Mouse (Mus musculus): Measurements from ENCODE around the gene Olfr1057. TPM values are rescaled to one million over a fixed set of nuclear protein-coding genes. Genes with fewer than 3 reads are reported as not detected.
"Not testable (repeated sequence)": the region's sequence is repeated elsewhere in the genome, so short reads cannot be mapped to it uniquely, and the experiment has no call there.

Olfr1057 gene
- total and polyA plus RNA-seq, 3 experiments: not detected

GRCm38 (mm10) chr2:86362369-86362768 lies 15.8 kb downstream of the Olfr1057 start, which contains the start of gene Olfr1056:
Gene Olfr1056, minus strand, starts transcription at chr2:86362469.
- Histone ChIP-seq H3K4me1 (ENCODE audit: control insufficient read depth in 1 of 2, insufficient read depth in 2 of 2) (no peaks in the 10 kb centered on the region), H3K79me2 (replicated peaks; ENCODE audit: control insufficient read depth, extremely low read depth, insufficient read depth, poor library complexity, severe bottlenecking) (no peaks in the 10 kb centered on the region), H3K4me2 (ENCODE audit: insufficient read depth, low read depth, poor library complexity, severe bottlenecking) (no peak within 1 kb of the TSS), H3K9me3 (replicated peaks; ENCODE audit: low read length) (peaks cover 6% of the 10 kb centered on the region), H3K36me3 (replicated peaks in 1 of 2; ENCODE audit: control insufficient read depth in 1 of 2, insufficient read depth in 1 of 2, low read length in 1 of 2) (no peaks in the 10 kb centered on the region), H3K27me3 (replicated peaks) (no peaks in the 10 kb centered on the region), H3K9ac (ENCODE audit: insufficient read depth, low read depth) (no peak within 1 kb of the TSS), H3K27ac (ENCODE audit: insufficient read depth, low read depth) (no peak within 1 kb of the TSS), H3K4me3 (replicated peaks in 1 of 3; ENCODE audit: low read depth in 2 of 3, low read length in 2 of 3, poor library complexity in 1 of 3) (no peak within 1 kb of the TSS)
- dilution Hi-C loops (cut with MboI; ENCODE audit: extremely low pct_ligation_motif_present, extremely low pct_unique_long_range_greater_than_20kb, low sequenced_read_pairs) (no loop called here), in situ Hi-C loops (cut with MboI; ENCODE audit: low pct_ligation_motif_present, low pct_unique_long_range_greater_than_20kb, low sequenced_read_pairs) (no loop called here)
- TF ChIP-seq CHD1 (IDR thresholded peaks at IDR 0.05; ENCODE audit: low read depth, low read length) (no peak), GABPA (IDR thresholded peaks at IDR 0.05; ENCODE audit: insufficient replicate concordance, low read depth, low read length) (no peak), NELFE (IDR thresholded peaks at IDR 0.05; ENCODE audit: low read depth, low read length) (no peak), SIN3A (IDR thresholded peaks at IDR 0.05; ENCODE audit: low read length) (no peak), KAT2A (IDR thresholded peaks at IDR 0.05; ENCODE audit: insufficient replicate concordance, low read length) (no peak)
- DNase-seq (ENCODE audit: extremely low read depth): no peak

DNA sequence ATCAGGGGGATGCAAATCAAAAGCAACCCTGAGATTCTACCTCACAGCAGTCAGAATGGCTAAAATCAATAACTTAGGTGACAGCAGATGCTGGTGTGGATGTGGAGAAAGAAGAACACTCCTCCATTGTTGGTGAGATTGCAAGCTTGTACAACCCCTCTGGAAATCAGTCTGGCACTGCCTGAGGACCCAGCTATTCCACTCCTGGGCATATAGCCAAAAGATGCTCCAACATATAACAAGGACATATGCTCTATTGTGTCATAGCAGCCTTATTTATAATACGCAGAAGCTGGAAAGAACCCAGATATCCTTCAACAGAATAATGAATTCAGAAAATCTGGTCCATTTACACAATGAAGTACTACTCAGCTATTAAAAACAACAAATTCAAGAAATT lies 26.4 kb downstream of the Olfr1057 start:
- H3K4me2 ChIP-seq (ENCODE audit: insufficient read depth, low read depth, poor library complexity, severe bottlenecking); H3K4me1 ChIP-seq (ENCODE audit: control insufficient read depth in 1 of 2, insufficient read depth in 2 of 2); H3K27ac ChIP-seq (ENCODE audit: insufficient read depth, low read depth); dilution Hi-C loops (cut with MboI; ENCODE audit: extremely low pct_ligation_motif_present, extremely low pct_unique_long_range_greater_than_20kb, low sequenced_read_pairs); H3K4me3 ChIP-seq (replicated peaks in 1 of 3; ENCODE audit: low read depth in 2 of 3, low read length in 2 of 3, poor library complexity in 1 of 3); H3K9ac ChIP-seq (ENCODE audit: insufficient read depth, low read depth); H3K27me3 ChIP-seq (replicated peaks); H3K79me2 ChIP-seq (replicated peaks; ENCODE audit: control insufficient read depth, extremely low read depth, insufficient read depth, poor library complexity, severe bottlenecking); H3K9me3 ChIP-seq (replicated peaks; ENCODE audit: low read length); H3K36me3 ChIP-seq (replicated peaks in 1 of 2; ENCODE audit: control insufficient read depth in 1 of 2, insufficient read depth in 1 of 2, low read length in 1 of 2); DNase-seq (ENCODE audit: extremely low read depth); in situ Hi-C loops (cut with MboI; ENCODE audit: low pct_ligation_motif_present, low pct_unique_long_range_greater_than_20kb, low sequenced_read_pairs): not testable (repeated sequence)

GRCm38 (mm10) chr2:86350184-86350583 lies 28.0 kb downstream of the Olfr1057 start, which contains the start of gene Olfr1055:
Gene Olfr1055, minus strand, starts transcription at chr2:86350284.
- no peak for DNase-seq (ENCODE audit: extremely low read depth)
- in situ Hi-C loops (cut with MboI; ENCODE audit: low pct_ligation_motif_present, low pct_unique_long_range_greater_than_20kb, low sequenced_read_pairs): no loop called here
- Histone ChIP-seq H3K27ac (ENCODE audit: insufficient read depth, low read depth) (no peak within 1 kb of the TSS), H3K27me3 (replicated peaks) (no peaks in the 10 kb centered on the region), H3K4me3 (replicated peaks in 1 of 3; ENCODE audit: low read depth in 2 of 3, low read length in 2 of 3, poor library complexity in 1 of 3) (no peak within 1 kb of the TSS), H3K4me2 (ENCODE audit: insufficient read depth, low read depth, poor library complexity, severe bottlenecking) (no peak within 1 kb of the TSS), H3K9me3 (replicated peaks; ENCODE audit: low read length) (peaks cover 7% of the 10 kb centered on the region), H3K79me2 (replicated peaks; ENCODE audit: control insufficient read depth, extremely low read depth, insufficient read depth, poor library complexity, severe bottlenecking) (no peaks in the 10 kb centered on the region), H3K36me3 (replicated peaks in 1 of 2; ENCODE audit: control insufficient read depth in 1 of 2, insufficient read depth in 1 of 2, low read length in 1 of 2) (no peaks in the 10 kb centered on the region), H3K9ac (ENCODE audit: insufficient read depth, low read depth) (no peak within 1 kb of the TSS), H3K4me1 (ENCODE audit: control insufficient read depth in 1 of 2, insufficient read depth in 2 of 2) (no peaks in the 10 kb centered on the region)
- dilution Hi-C loops (cut with MboI; ENCODE audit: extremely low pct_ligation_motif_present, extremely low pct_unique_long_range_greater_than_20kb, low sequenced_read_pairs): no loop called here
- TF ChIP-seq HCFC1 (IDR thresholded peaks at IDR 0.05; ENCODE audit: low read depth, low read length) (no peak), GABPA (IDR thresholded peaks at IDR 0.05; ENCODE audit: insufficient replicate concordance, low read depth, low read length) (no peak), JUND (conservative IDR thresholded peaks at IDR 0.05; ENCODE audit: low read depth, low read length) (no peak), KAT2A (IDR thresholded peaks at IDR 0.05; ENCODE audit: insufficient replicate concordance, low read length) (no peak), CTCF (conservative IDR thresholded peaks at IDR 0.05 in 1 of 2, IDR thresholded peaks at IDR 0.05 in 1 of 2; ENCODE audit: low read depth in 2 of 2, low read length in 2 of 2) (no peak), JUN (IDR thresholded peaks at IDR 0.05; ENCODE audit: insufficient read depth, low read depth, low read length) (no peak)
